8 mouse cellular contexts compared by ENCODE assay signal in genomic region chr8:11259832-11260615, GRCm38 (mm10). TPM values are rescaled to one million over a fixed set of nuclear protein-coding genes. Genes with fewer than 3 reads are reported as not detected.
A peak's percentile ranks its signal among the peaks of the same experiment; 100 is the strongest.
DNase-seq lines count a peak whose midpoint lies in the region; ATAC-seq and TF ChIP-seq lines count a peak whose summit lies in the region.

No protein-coding gene starts in this region.

- H3ac ChIP-seq in myocyte (ENCODE audit: control insufficient read depth, insufficient read length) = no peak overlapping the region

- H3K27me3 ChIP-seq in heart, embryonic 10.5 days (ENCODE audit: insufficient read depth, poor library complexity, severe bottlenecking) = no peaks in the 10 kb centered on the region
- H3K27me3 ChIP-seq in myocyte (ENCODE audit: control insufficient read depth, insufficient read depth, insufficient read length) = no peaks in the 10 kb centered on the region
- no peaks in the 10 kb centered on the region for H3K27me3 ChIP-seq in hindbrain, embryonic 16.5 days (replicated peaks; ENCODE audit: control insufficient read depth, insufficient read depth, low read length)

- H3K36me3 ChIP-seq in heart, embryonic 10.5 days = peaks cover 3% of the 10 kb centered on the region; the same call in 1 of the 2 replicates
- H3K36me3 ChIP-seq in myocyte (ENCODE audit: control insufficient read depth, insufficient read depth) = no peaks in the 10 kb centered on the region
- no peaks in the 10 kb centered on the region for H3K36me3 ChIP-seq in hindbrain, embryonic 16.5 days (ENCODE audit: control insufficient read depth, insufficient read depth, low read length)

- peak overlapping the region; percentile 95 for H3K4me2 ChIP-seq in myocyte (ENCODE audit: low read depth)
- no peak overlapping the region for H3K4me2 ChIP-seq in hindbrain, embryonic 16.5 days (ENCODE audit: low read length)

- peak overlapping the region; percentile 74 for H3K27ac ChIP-seq in heart, embryonic 10.5 days
- H3K27ac ChIP-seq in hindbrain, embryonic 16.5 days (ENCODE audit: low read depth, low read length) = no peak overlapping the region

- peak; percentile 96 for ATAC-seq in common myeloid progenitor, adult 5-6 weeks (replicated peaks; ENCODE audit: low read depth, poor library complexity, severe bottlenecking)
- ATAC-seq in hindbrain, embryonic 16.5 days = no peak

- DNase-seq in heart, embryonic 10.5 days (ENCODE audit: low spot score) = no peak
- DNase-seq in heart, postnatal 14 days = no peak
- DNase-seq in kidney, postnatal 36 days = peak; percentile 57
- DNase-seq in urinary bladder, postnatal 10 days (ENCODE audit: low spot score) = no peak
- no peak for DNase-seq in urinary bladder, adult 18-20 months (ENCODE audit: low spot score in 2 of 2)

- intact Hi-C loops in heart, postnatal 14 days (cut with DNase I) = no loop called here

- no peak overlapping the region for H3K9ac ChIP-seq in hindbrain, embryonic 16.5 days (ENCODE audit: low read depth, low read length)

- no peaks in the 10 kb centered on the region for H3K79me2 ChIP-seq in myocyte (ENCODE audit: control insufficient read depth, insufficient read depth)

- no peaks in the 10 kb centered on the region for H3K9me3 ChIP-seq in heart, embryonic 10.5 days
- H3K9me3 ChIP-seq in hindbrain, embryonic 16.5 days (ENCODE audit: control insufficient read depth, low read length) = no peaks in the 10 kb centered on the region

- H3K4me3 ChIP-seq in heart, embryonic 10.5 days = 0 out of 2 replicates have a peak overlapping the region, but pooled peaks have one; percentile 3
- H3K4me3 ChIP-seq in myocyte = no peak overlapping the region
- no peak overlapping the region for H3K4me3 ChIP-seq in hindbrain, embryonic 16.5 days (ENCODE audit: low read length)

- H3K4me1 ChIP-seq in heart, embryonic 10.5 days = peaks cover 68% of the 10 kb centered on the region
- H3K4me1 ChIP-seq in hindbrain, embryonic 16.5 days (ENCODE audit: control insufficient read depth, insufficient read depth, low read depth, low read length) = no peaks in the 10 kb centered on the region; the same call in 1 of the 2 replicates

- WGBS in heart, embryonic 10.5 days = 18% methylated on average over 10 of the region's 10 CpGs
- 46% methylated on average over 10 of the region's 10 CpGs for WGBS in hindbrain, embryonic 16.5 days

- TF ChIP-seq POLR2A in myocyte (IDR thresholded peaks at IDR 0.05; ENCODE audit: insufficient read length, low read depth) = no peak

TF ChIP-seq in myocyte, 11 proteins besides CTCF, POLR2A, EP300 and RAD21:
- TF ChIP-seq MYOG (IDR thresholded peaks at IDR 0.05; ENCODE audit: control insufficient read depth in 1 of 3, insufficient read depth in 1 of 3, insufficient read length in 2 of 3, low read depth in 2 of 3) (peak in 1 of 3 experiments; percentile 36), SRF (IDR thresholded peaks at IDR 0.05; ENCODE audit: control insufficient read depth, insufficient read length, low read depth) (no peak)

RNA-seq across cellular contexts. Expression of gene Col4a2, which starts 52.6 kb away (rescaled TPM):
- polyA plus RNA-seq in heart, embryonic 10.5 days (2016; fragmentation: Nextera tagmentation; extraction: Ambion mirVana) = 54.9 and 97.0 TPM in 2 replicates
- total RNA-seq in heart, postnatal 14 days (2021) = 100 to 1,000 TPM; 570 to 571 TPM
- total RNA-seq in common myeloid progenitor, adult 5-6 weeks (2017) = 0.34 and 2.3 TPM in 2 replicates
- polyA plus RNA-seq in myocyte (2012; fragmentation: generic; extraction: Trizol) = 47.3 TPM
- polyA plus RNA-seq in hindbrain, embryonic 16.5 days (2015; fragmentation: Nextera tagmentation; extraction: Ambion mirVana) = 28.9 and 42.5 TPM in 2 replicates

RNA-seq across cellular contexts. Expression of gene Col4a1, which starts 52.6 kb away (rescaled TPM):
- 143 and 257 TPM in 2 replicates for polyA plus RNA-seq in heart, embryonic 10.5 days (2016; fragmentation: Nextera tagmentation; extraction: Ambion mirVana)
- 1,000 to 10,000 TPM; 1,046 to 1,073 TPM for total RNA-seq in heart, postnatal 14 days (2021)
- 2.4 and 3.6 TPM in 2 replicates for total RNA-seq in common myeloid progenitor, adult 5-6 weeks (2017)
- 34.8 TPM for polyA plus RNA-seq in myocyte (2012; fragmentation: generic; extraction: Trizol)
- 68.6 and 105 TPM in 2 replicates for polyA plus RNA-seq in hindbrain, embryonic 16.5 days (2015; fragmentation: Nextera tagmentation; extraction: Ambion mirVana)

Comparison
In these comparisons a context has a peak if more than half of its experiments do, and no peak if none do; other contexts are left out.
1. DNase-seq: peak in kidney, postnatal 36 days (2 of 2); none in heart, embryonic 10.5 days (single experiment), heart, postnatal 14 days (0 of 2), urinary bladder, postnatal 10 days (single experiment) and urinary bladder, adult 18-20 months (0 of 2).